ENCODE assay signal across 8 mouse cellular contexts in genomic region chr2:30687121-30687551, GRCm38 (mm10).
DNase-seq lines count a peak whose midpoint lies in the region; ATAC-seq and TF ChIP-seq lines count a peak whose summit lies in the region.

No protein-coding gene starts in this region.

- no peaks in the 10 kb centered on the region for H3K36me3 ChIP-seq in E14TG2a.4 (ENCODE audit: insufficient read depth, low read length)
- no peaks in the 10 kb centered on the region for H3K36me3 ChIP-seq in forebrain, postnatal 0 days (ENCODE audit: insufficient read depth)
- no peaks in the 10 kb centered on the region for H3K36me3 ChIP-seq in hindbrain, embryonic 16.5 days (ENCODE audit: control insufficient read depth, insufficient read depth, low read length)
- H3K36me3 ChIP-seq in limb, embryonic 12.5 days: no peaks in the 10 kb centered on the region

- 5% methylated on average over 23 of the region's 23 CpGs for WGBS in forebrain, postnatal 0 days
- under 1% methylated on average over 23 of the region's 23 CpGs for WGBS in hindbrain, embryonic 16.5 days
- 2% methylated on average over 23 of the region's 23 CpGs for WGBS in limb, embryonic 12.5 days

- peaks cover 48% of the 10 kb centered on the region for H3K27me3 ChIP-seq in E14TG2a.4 (ENCODE audit: insufficient read depth, low read length)
- H3K27me3 ChIP-seq in forebrain, postnatal 0 days (ENCODE audit: insufficient read depth, low read length): no peaks in the 10 kb centered on the region
- H3K27me3 ChIP-seq in hindbrain, embryonic 16.5 days (replicated peaks; ENCODE audit: control insufficient read depth, insufficient read depth, low read length): no peaks in the 10 kb centered on the region
- H3K27me3 ChIP-seq in limb, embryonic 12.5 days: no peaks in the 10 kb centered on the region

- H3K4me2 ChIP-seq in forebrain, postnatal 0 days (ENCODE audit: low read depth): 0 out of 2 replicates have a peak overlapping the region, but pooled peaks have one; percentile 21
- peak overlapping the region; percentile 21 for H3K4me2 ChIP-seq in hindbrain, embryonic 16.5 days (ENCODE audit: low read length)
- H3K4me2 ChIP-seq in limb, embryonic 12.5 days: peak overlapping the region; percentile 46

- TF ChIP-seq CTCF in E14TG2a.4 (conservative IDR thresholded peaks at IDR 0.05; ENCODE audit: low read length): no peak
- no peak for TF ChIP-seq CTCF in forebrain, postnatal 0 days (IDR thresholded peaks at IDR 0.05; ENCODE audit: low read depth)

- no peaks in the 10 kb centered on the region for H3K9me3 ChIP-seq in E14TG2a.4 (ENCODE audit: low read length)
- 0 out of 2 replicates have a peak, but pooled peaks cover 4% of the 10 kb centered on the region for H3K9me3 ChIP-seq in forebrain, postnatal 0 days (ENCODE audit: low read length)
- H3K9me3 ChIP-seq in hindbrain, embryonic 16.5 days (ENCODE audit: control insufficient read depth, low read length): no peaks in the 10 kb centered on the region
- no peaks in the 10 kb centered on the region for H3K9me3 ChIP-seq in limb, embryonic 12.5 days

- H3K9ac ChIP-seq in forebrain, postnatal 0 days: peak overlapping the region; percentile 33
- peak overlapping the region; percentile 55 for H3K9ac ChIP-seq in hindbrain, embryonic 16.5 days (ENCODE audit: low read depth, low read length)
- peak overlapping the region; percentile 40 for H3K9ac ChIP-seq in limb, embryonic 12.5 days (replicated peaks)

- 0 out of 2 replicates have a peak, but pooled peaks have one; percentile 23 for ATAC-seq in forebrain, postnatal 0 days
- peak; percentile 29 for ATAC-seq in hindbrain, embryonic 16.5 days
- ATAC-seq in limb, embryonic 12.5 days (ENCODE audit: insufficient number of reproducible peaks, insufficient read depth, low FRiP score, low TSS enrichment, low read depth): no peak

- H3K4me3 ChIP-seq in E14TG2a.4 (replicated peaks; ENCODE audit: low read length): peak overlapping the region; percentile 72
- H3K4me3 ChIP-seq in forebrain, postnatal 0 days (ENCODE audit: low read depth, low read length): no peak overlapping the region
- H3K4me3 ChIP-seq in hindbrain, embryonic 16.5 days (ENCODE audit: low read length): no peak overlapping the region
- H3K4me3 ChIP-seq in limb, embryonic 12.5 days (replicated peaks): 0 out of 2 replicates have a peak overlapping the region, but pooled peaks have one; percentile 8

- H3K27ac ChIP-seq in forebrain, postnatal 0 days (ENCODE audit: low read depth, low read length): peak overlapping the region; percentile 83
- peak overlapping the region; percentile 81 for H3K27ac ChIP-seq in hindbrain, embryonic 16.5 days (ENCODE audit: low read depth, low read length)
- peak overlapping the region; percentile 86 for H3K27ac ChIP-seq in limb, embryonic 12.5 days

- peaks cover 86% of the 10 kb centered on the region for H3K4me1 ChIP-seq in E14TG2a.4 (replicated peaks; ENCODE audit: low read depth, low read length)
- H3K4me1 ChIP-seq in forebrain, postnatal 0 days (ENCODE audit: insufficient read depth): peaks cover 23% of the 10 kb centered on the region
- H3K4me1 ChIP-seq in hindbrain, embryonic 16.5 days (ENCODE audit: control insufficient read depth, insufficient read depth, low read depth, low read length): peaks cover 33% of the 10 kb centered on the region
- H3K4me1 ChIP-seq in limb, embryonic 12.5 days (replicated peaks): peaks cover 54% of the 10 kb centered on the region

- peak; percentile 87 for DNase-seq in adrenal gland, adult 2 months
- peak; percentile 83 for DNase-seq in forebrain, postnatal 0 days
- peak; percentile 57 for DNase-seq in neural tube, embryonic 10.5 days (ENCODE audit: extremely low spot score, low spot score)
- no peak for DNase-seq in yolk sac, embryonic 10.5 days (ENCODE audit: low spot score)
- DNase-seq in thymus, postnatal 4 days: no peak

Comparison
In these comparisons a context has a peak if more than half of its experiments do, and no peak if none do; other contexts are left out.
1. H3K4me3 ChIP-seq: peak in E14TG2a.4 (single experiment) and limb, embryonic 12.5 days (single experiment); none in forebrain, postnatal 0 days (single experiment) and hindbrain, embryonic 16.5 days (single experiment).
2. DNase-seq: peak in adrenal gland, adult 2 months (single experiment), forebrain, postnatal 0 days (single experiment) and neural tube, embryonic 10.5 days (single experiment); none in yolk sac, embryonic 10.5 days (single experiment) and thymus, postnatal 4 days (single experiment).
3. Peak in every context shown above with its lines, with median percentiles within 50 percentile points of each other: H3K27ac ChIP-seq, H3K4me2 ChIP-seq and H3K9ac ChIP-seq.